Mouse (Mus musculus) A20 (cell line): ENCODE measurements around the gene Svop.
A peak's percentile ranks its signal among the peaks of the same experiment; 100 is the strongest.

Experiments used
- DNase-seq: peaks from one replicate; pipeline ENCODE4 v3.0.0-alpha.2; 2011; ENCODE audit warnings: low read depth, low spot score

The Svop gene

DNA sequence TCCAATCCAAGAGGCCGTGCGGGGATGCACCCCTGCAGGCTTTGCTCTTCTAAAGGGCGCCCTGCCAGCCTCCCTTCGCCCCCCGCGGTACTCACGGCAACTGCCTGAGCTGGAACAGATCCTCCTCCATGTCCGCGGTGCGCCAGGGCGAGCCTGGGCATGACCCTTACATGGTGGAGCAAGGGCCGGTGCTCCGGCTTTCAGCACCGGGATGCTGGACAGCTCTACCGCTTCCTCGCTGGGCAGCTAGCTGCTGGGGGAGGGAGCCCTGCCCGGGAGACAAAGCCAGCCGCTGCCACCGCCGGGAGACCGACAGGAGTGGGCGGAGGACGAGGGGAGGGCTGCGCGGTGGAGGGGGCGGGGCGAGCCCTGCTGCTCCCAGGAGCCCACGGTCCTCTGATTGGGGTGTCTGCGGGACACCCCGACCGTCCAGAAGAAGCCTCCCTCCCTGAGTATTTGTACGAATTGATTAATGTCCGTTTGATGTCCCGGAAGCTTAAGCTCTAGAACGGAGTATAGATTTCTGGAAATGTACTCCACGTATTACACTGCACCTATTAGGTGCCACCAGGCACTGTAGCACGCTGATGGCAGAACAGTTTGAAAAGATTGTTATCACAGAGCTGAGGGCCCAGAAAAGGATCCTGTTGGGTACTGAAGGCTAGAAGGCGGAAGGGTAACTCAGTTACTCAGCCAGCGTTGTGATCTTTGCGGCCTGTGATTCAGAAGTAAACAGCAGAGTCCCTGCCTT lies at the start of gene Svop:
Svop (minus strand) TSS at position 514 of the 751 bp plus-strand sequence.
- no peak for DNase-seq

DNA sequence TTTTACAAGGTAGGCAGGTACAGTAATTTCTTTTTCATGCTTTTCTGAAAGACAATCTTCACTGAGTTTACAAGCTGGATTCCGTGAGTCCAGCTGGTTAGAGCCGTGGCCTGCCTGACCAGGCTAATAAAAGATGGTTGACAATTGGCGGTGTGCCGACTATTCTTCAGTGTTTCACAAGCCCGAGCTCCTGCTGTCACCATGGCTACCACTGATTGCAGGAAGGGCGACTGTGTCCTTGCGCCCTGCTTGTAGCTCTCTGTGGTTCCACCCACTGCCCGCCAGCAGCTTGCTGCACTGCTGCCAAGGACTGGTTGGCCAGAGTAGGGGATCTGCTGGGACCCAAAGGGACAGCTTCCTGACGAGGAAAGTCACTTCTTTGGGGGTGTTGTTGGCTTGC lies 47.8 kb upstream of the Svop start:
- no peak for DNase-seq

DNA sequence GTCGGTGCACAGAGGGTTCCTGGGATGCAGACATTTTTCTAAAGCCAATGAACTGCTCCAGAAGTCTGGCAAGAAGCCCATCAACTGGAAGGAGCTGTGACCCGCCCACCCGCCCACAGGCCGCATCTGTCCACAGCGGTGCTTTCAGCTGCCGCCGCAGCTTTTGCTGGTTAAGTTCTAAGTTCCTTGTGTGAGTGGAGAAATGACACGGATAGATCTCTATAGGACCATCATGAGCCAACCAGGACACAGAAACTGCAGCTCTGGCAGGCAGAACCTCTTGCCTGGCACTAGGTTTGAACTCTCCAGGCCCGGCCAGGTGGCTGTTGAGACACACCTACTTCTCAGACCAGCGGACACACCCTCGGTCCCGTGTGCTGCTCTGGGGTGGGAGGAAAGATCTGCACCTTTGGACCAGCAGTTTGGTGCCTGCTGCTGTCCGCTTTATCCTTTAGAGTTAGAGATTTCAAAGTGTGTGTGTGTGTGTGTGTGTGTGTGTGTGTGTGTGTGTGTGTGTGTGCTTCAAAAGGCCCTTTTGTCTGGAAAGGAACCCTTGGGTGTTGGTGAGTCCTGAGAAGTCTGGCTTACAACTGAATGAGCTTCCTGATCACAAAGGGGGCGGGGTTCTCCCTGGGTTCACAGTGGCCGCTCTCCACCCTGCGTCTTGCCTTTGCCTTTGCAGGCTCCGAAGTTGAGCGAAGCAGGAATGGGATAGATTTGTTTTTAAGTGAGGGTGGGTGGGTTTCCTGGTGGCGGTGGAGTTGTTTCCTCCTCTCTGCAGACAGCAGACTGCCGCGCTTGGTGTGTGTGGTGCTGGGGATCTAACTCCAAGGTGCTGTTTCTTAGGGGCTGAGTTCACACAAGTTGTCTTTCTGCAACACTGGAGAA lies 47.2 kb upstream of the Svop start:
- DNase-seq, result no peak

DNA sequence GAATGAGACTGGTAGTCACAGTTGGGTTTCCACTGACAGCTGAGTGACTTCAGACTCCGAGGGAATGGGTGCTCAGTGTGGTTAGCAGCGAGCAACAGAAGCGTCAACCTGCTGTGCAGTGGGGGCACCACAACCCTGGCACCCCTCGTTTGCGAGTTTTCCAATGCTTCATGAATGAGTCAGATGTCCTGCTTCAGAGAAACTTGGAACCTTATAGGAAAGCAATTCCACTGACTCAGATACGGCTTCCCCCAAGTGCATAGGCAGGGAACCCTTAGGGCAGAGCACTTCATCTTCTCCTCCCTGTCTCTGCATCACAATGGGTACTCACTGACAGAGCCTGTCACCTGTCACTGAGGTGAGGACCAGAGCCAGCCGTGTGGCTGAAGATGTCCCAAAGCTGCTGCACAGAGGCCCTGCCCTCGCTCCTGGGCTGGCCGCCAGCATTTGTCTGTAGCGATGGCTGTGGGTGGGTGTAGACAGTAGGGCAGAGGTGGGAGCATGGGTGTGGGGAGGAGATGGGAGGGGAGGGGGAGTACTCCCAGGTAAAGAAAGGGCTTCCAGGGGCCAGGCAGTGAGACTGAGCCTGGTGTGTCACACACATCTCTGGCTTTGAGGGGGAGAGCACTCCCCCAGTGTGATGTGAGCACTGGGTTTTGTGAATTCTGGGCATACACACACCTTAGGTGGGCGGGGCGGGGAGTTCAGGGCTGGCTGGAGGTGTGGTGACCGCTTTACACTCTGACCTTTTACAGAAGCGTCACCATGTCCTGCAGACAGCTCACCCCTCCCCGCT lies 46.3 kb upstream of the Svop start:
- no peak for DNase-seq

DNA sequence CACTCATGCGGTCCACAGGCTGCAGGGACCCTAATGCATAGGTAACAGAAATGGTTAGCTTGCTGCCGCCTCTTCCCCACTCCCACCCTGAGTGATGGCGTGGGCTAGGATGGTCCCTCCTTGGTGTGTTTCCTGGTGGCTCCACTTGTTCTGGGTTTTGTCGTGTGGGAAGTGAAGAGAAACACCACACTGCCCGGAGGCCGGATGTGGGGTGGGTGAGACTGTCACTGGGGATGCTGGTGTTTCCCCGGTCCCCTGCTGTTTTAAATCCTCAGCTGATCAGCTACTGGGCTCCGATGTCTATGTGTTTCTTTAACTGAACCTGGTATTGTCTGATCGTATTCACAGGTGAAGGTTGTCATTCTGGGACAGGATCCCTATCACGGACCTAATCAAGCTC lies 44.1 kb upstream of the Svop start:
- no peak for DNase-seq

DNA sequence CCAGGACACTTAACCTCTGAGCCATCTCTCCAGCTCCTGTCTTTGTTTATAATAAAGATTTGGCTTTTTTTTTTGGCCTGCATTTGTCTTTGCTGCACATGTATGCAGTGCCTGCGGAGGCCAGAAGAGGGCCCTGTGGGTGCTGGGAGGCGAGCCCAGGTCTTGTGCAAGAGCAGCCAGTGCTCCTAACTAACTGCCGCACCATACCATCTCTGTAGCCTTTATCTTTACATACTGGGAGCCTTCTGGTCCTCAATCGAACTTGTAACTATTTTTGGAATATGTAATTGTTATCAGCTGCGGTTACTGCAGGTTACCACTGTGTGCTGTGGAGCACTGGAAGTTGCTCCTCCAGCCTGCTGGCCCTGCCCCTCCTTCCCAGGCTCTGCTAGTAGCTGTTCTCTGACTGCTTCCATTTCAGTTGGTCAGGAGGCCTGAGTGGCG lies 42.7 kb upstream of the Svop start:
- peak; percentile 31 for DNase-seq

DNA sequence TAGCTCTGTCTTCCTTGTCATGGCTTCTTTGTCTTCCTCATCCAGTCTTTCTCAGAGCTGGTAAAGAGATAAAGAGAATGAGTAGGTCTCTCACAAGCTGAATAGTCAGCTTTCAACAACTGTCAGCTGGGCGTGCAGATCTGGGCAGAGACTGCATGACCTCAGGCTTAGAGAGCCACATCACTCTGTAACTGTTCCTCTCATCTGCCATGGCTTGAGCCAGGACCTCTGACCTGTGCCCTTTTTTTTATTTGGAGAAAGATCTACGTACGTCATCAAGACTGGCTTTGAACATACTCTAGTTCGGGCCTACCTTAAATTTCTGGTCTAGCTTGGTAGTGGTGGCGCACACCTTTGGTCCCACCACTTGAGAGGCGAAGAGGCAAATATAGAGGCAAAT lies 41.5 kb upstream of the Svop start:
- DNase-seq, result no peak

DNA sequence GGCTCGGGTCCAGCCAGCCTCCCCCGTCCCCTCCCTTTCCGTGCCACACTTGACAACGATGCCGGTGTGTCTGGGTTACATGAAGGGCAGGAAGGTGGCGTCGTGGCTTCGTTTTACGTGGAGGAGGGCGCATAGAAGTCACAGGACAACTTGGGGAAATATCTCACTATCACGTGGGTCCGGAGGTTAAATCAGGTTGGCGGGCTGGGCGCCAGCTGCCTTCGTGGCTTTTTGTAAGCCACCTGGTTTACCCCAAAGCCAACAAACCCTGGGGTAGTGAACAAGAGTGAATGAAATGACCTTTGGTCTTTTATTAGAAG lies 40.1 kb upstream of the Svop start:
- DNase-seq, result peak; percentile 85

DNA sequence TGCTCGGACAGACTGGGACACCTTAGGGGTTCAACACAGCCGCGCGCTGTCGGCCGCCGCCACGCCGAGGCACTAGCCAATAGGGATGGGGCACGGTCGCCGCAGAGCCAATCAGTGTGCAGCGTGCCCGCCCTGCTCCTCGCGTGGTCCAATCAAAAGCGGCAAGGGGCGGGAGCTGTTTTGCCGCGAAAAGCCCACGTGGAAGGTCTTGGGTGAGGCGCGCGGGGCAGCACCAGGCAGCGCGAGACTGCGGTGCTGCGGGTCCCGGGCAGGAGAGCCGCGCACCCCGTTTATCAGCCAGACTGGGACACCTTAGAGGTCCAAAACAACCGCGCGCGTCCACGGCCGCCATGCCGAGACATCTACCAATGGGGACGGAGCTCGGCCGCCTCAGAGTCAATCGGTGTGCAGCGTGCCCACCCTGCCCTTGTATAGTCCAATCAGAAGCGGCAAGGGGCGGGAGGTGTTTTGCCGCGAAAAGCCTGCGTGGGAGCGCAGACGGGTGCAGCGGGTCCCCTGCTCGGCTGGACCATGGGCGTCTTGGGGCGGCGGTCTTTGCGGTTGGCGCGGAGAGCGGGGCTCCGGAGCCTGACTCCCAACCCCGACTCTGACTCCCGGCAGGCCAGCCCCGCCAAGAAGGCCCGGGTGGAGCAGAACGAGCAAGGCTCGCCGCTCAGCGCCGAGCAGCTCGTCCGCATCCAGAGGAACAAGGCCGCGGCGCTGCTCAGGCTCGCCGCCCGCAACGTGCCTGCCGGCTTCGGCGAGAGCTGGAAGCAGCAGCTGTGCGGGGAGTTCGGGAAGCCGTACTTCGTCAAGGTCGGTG lies 39.5 kb upstream of the Svop start:
- peak; percentile 96 for DNase-seq

DNA sequence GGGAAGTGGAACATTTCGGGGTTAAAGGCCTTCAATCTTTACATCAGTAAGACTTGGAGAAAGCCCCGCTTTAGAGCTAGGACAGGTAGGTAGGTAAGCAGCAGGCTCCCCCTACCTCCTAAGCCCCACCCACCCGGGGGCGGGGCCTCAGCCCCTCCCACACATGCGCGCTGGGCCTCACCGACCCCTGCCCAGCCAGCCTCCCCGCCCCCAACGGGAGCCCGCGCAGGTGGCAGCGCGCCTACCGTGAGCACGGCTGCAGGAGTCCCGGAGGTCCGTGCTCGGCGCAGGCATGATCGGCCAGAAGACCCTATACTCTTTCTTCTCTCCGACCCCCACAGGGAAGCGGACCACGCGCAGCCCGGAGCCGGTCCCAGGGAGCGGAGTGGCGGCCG lies 38.8 kb upstream of the Svop start, which contains the start of gene Ung:
Ung (plus strand) TSS at position 176 of the 395 bp plus-strand sequence.
- peak; percentile 86 for DNase-seq

DNA sequence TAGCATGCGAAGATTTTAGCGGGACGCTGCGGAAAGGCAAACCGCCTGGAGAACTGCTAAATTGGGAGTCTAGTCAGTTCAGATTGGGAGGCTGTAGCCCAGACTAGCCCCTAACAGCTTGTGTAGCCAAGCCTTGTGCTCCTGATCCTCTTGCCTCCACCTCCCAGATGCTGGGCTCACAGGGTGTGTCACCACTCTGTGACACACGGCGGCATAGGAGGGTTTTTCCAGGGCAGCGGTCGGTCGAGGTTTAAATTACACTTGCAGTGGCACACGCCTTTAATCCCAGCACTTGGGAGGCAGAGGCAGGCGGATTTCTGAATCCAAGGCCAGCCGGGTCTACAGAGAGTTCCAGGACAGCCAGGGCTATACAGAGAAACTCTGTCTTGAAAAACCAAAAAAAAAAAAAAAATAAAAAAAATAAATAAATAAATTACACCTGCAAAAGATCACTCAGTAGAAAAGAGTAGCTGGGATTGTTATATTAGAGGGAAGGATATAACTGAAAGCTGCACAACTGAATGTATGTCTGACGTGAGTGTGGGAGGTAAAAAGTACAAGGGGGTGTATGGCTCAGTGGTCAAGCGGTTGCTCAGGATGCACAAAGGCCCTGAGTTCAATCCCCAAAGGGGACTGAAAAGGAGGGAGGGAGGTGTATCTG lies 38.3 kb upstream of the Svop start:
- DNase-seq, result no peak

DNA sequence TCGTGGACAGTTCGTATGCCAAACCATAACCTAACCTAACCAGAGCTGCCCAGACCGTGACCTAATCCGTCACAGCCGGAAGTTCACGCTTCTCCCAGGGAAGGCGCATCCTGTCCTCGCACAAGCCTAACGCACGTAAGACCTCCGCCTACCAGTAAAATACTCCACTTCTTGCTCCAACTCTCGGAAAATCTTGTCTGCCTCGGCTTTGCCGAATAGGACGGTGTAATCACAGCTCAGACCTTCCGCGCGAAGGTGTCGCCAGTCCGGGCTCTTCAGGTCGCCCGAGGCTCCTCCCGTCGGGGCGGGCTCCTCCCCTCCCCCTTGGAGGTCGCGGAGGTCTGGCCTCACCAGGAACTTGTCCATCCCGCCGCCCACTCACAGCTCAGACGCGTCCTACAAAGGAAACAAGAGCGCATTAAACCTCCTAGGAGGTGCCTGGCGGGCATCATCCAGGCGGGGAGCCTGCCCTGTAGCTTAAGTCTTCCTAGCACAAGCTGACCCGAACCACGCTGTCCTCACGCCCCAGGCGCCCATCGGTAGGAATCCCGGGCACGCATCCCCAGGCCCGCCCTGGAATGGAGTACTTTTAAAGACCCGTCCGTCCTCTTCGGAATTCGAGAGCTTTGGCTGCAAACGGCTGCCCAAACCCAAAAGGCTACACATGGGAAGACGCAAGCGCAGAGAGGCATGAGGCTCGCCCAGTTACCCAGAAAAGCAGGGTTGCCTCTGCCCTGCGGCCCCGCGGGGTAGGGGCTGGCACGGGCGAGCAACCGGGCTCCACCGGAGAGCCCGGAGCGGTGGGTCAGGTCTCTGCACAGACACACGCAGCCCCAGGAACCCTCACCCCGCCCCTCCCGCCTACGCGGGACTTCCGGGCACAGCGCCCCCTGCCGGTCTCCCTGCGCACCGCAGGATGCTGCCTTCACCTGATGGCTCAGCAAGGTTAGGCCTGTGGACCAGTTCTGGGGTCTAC lies 36.3 kb upstream of the Svop start, which contains the start of gene Alkbh2:
Alkbh2 (minus strand) TSS at position 845 of the 976 bp plus-strand sequence.
- DNase-seq, result peak; percentile 92

DNA sequence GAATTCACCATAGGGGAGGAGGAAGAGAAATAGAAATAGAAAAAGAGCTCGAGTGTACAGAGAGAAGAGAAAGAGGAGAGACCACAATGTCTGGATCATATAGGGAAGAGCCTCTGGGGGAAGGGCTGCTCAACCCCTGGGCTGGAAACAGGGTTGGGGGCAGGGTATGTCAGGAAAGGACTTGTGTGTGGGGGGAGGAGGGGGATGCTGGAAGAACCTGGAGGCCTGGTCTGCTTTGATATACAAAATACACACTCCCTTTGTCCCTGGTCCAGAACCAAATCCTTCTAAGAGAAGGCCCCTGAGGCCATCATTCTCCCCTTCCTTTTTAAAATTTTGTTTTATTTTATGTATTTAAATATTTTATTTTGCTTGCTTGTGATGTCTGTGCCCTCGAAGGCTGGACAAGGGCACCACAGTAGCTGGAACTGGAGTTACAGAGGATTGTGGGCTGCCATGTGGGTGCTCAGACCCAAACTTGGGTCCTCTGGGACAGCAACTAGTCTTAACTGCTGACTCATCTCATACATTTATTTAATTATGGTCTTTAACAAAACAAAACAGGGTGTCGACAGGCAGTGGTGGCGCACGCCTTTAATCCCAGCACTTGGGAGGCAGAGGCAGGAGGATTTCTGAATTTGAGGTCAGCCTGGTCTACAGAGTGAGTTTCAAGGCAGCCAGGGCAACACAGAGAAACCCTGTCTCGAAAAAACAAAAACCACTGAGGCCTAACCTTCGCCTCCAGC lies 35.3 kb upstream of the Svop start:
- peak; percentile 17 for DNase-seq

DNA sequence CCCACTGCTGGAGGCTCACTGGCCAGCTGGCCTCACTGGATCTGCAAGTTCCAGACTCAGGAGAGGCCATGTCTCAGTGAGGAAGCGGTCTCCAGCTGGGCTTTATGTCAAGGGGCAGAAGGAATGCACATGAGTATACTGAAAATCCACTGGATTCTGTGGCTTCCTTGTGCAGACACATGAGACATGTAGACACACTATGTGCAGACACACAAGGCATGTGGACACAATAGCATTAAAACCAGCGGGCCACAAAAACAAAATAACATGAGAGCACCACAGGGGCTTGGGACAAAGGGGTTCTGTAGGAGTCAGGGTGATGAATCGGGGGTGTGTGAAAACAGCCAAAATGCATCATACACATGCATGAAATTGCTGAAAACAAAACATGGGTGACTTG lies 34.6 kb upstream of the Svop start:
- DNase-seq, result no peak

DNA sequence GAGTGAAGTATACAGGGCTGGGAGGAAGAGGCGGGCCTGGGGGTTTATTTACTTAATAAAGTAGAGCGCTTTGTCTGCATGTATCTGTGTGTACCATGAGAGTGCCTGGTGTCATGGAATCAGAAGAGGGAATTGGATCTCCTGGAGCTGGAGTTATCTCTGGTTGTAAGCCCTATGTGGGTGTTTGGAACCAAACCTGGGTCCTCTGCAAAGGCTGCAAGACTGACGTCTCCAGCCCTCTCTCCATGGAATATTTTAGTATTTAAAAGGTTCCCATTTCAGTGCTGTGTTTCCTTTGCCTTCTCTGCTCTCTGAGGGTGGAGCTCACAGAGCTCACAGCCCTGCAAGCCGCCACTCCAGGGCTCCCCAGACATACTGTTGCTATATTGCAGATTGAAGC lies 28.4 kb upstream of the Svop start:
- no peak for DNase-seq

DNA sequence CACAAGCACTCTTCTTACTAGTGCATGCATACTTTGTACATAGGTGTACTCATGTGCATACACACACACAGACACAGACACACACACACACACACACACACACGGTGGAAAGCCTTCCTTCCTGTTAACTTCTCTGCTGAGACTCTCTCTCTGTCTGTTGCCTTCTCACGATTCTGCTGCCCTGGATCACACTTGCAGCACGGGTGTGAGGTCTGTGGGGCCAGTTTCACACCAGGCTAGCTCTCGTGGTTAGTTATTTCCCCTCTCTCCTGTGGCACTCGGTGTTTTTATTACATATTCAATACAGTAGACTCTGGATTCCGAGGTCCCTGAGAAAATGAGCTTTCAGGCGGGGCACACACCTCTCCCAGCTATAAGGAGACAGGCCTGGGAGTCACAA lies 25.2 kb upstream of the Svop start:
- no peak for DNase-seq

DNA sequence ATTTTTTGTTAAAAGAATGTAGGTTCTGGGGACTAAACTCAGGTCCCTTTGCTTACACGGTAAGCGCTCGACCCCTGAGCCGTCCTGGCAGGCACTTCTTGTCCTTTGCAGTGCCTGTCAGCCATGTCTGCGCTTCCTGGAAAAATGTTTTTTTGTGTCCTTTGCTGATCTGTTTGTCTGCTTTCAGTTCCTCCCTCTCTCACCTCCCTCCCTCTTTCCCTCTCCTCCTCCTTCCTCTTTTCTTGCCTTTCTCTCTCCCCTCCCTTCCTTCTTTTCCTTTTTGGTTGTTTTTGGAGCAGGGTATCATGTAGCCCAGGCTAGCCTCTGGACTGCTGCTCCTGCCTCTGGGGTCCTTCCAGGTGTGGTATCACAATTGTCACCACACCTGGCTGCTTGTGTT lies 23.7 kb upstream of the Svop start:
- peak; percentile 53 for DNase-seq

DNA sequence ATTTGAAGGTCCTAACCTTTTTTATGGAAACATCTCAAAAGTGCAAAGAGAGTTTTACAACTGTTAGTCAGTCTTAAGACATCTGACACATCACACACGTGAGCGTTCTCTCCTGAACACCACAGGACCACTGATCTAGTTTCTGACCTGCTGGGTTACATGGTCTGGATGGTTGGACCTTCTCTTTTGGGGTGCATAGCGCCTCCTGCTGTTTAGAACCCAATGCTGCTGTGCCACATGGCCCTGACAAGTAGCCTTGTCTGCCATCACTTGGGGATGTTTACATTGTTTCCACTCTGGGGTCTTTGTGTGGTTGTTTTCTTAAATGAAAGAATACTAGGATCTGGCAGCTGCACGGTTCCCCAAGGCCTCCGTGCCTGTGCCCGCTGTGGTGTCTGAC lies 22.0 kb upstream of the Svop start:
- DNase-seq, result peak; percentile 24
